Mouse (Mus musculus) CH12.LX (cell line): ENCODE measurements around the gene Slx1b. TPM values are rescaled to one million over a fixed set of nuclear protein-coding genes. Genes with fewer than 3 reads are reported as not detected.

ENCODE experiments used
- DNase-seq: peaks from one replicate; pipeline ENCODE4 v3.0.0-alpha.2; 2013; ENCODE audit errors: extremely low read depth
- H3K27ac ChIP-seq: 2 replicates; pipeline ENCODE4 v1.5.1; 2012; ENCODE audit warnings: low read depth, mild to moderate bottlenecking, control low read depth, moderate library complexity; ENCODE audit not compliant: insufficient read depth
- H3K27me3 ChIP-seq: replicated peaks from 2 replicates; pipeline ENCODE3; 2012; ENCODE audit warnings: inconsistent platforms
- H3K36me3 ChIP-seq, 2 experiments: replicated peaks in 1 of 2; 2 replicates each; pipeline versions ENCODE3 to v1.6.1; 2012; ENCODE audit warnings: inconsistent platforms in 1 of 2, low read length in 1 of 2, mild to moderate bottlenecking in 1 of 2, mixed read lengths in 1 of 2, moderate library complexity in 1 of 2; ENCODE audit not compliant: control insufficient read depth in 1 of 2, insufficient read depth in 1 of 2
- H3K4me1 ChIP-seq, 2 experiments: 2 replicates each; pipeline ENCODE4 v1.6.1; 2012; ENCODE audit warnings: inconsistent platforms in 1 of 2, moderate library complexity in 1 of 2; ENCODE audit not compliant: insufficient read depth in 2 of 2, control insufficient read depth in 1 of 2
- H3K4me2 ChIP-seq: 2 replicates; pipeline ENCODE4 v1.6.1; 2012; ENCODE audit warnings: low read depth, mild to moderate bottlenecking, control low read depth; ENCODE audit not compliant: poor library complexity, insufficient read depth, severe bottlenecking
- H3K4me3 ChIP-seq, 3 experiments: fragments of 150-350 bp in 1 of 3; sonication (generic) in 1 of 3; replicated peaks in 1 of 3; 2 replicates each; pipeline versions ENCODE3 to v1.5.1; 2011 to 2012; ENCODE audit warnings: low read depth in 2 of 3, low read length in 2 of 3, mild to moderate bottlenecking in 2 of 3, moderate library complexity in 2 of 3, control low read depth in 1 of 3, improper control_type of control experiment in 1 of 3, inconsistent platforms in 1 of 3, mixed read lengths in 1 of 3; ENCODE audit not compliant: poor library complexity in 1 of 3
- H3K79me2 ChIP-seq: replicated peaks from 2 replicates; pipeline ENCODE4 v1.6.1; 2012; ENCODE audit warnings: mild to moderate bottlenecking, moderate library complexity; ENCODE audit not compliant: control insufficient read depth, poor library complexity, insufficient read depth, severe bottlenecking; ENCODE audit errors: extremely low read depth
- H3K9ac ChIP-seq: 2 replicates; pipeline ENCODE4 v1.6.1; 2012; ENCODE audit warnings: low read depth, mild to moderate bottlenecking, control low read depth, moderate library complexity; ENCODE audit not compliant: insufficient read depth
- H3K9me3 ChIP-seq: replicated peaks from 2 replicates; pipeline ENCODE3; 2012; ENCODE audit warnings: low read length, inconsistent platforms, mixed read lengths
- BHLHE40 ChIP-seq: IDR thresholded peaks from 2 replicates; pipeline ENCODE4 v1.6.1; 2011; ENCODE audit warnings: mild to moderate bottlenecking, low read depth, low read length, improper control_type of control experiment
- CHD1 ChIP-seq: IDR thresholded peaks from 2 replicates; pipeline ENCODE4 v1.6.1; 2012; ENCODE audit warnings: low read depth, low read length, improper control_type of control experiment, inconsistent platforms
- CHD2 ChIP-seq: IDR thresholded peaks from 2 replicates; pipeline ENCODE4 v1.6.1; 2011; ENCODE audit warnings: low read length, improper control_type of control experiment
- CTCF ChIP-seq, 2 experiments: IDR thresholded peaks in 1 of 2; conservative IDR thresholded peaks in 1 of 2; 2 replicates each; pipeline ENCODE4 v1.5.1; 2011 to 2012; ENCODE audit warnings: low read depth in 2 of 2, low read length in 2 of 2, improper control_type of control experiment in 1 of 2, inconsistent platforms in 1 of 2, mild to moderate bottlenecking in 1 of 2, moderate library complexity in 1 of 2
- E2F4 ChIP-seq: IDR thresholded peaks from 2 replicates; pipeline ENCODE4 v1.6.1; 2011; ENCODE audit warnings: low read depth, low read length, improper control_type of control experiment; ENCODE audit not compliant: insufficient replicate concordance
- ELF1 ChIP-seq: IDR thresholded peaks from 2 replicates; pipeline ENCODE4 v1.6.1; 2014; ENCODE audit warnings: low read depth, mild to moderate bottlenecking, inconsistent platforms, low read length, improper control_type of control experiment
- EP300 ChIP-seq: IDR thresholded peaks from 2 replicates; pipeline ENCODE4 v1.6.1; 2011; ENCODE audit warnings: low read length, improper control_type of control experiment
- ETS1 ChIP-seq: conservative IDR thresholded peaks from 2 replicates; pipeline ENCODE4 v1.6.1; 2012; ENCODE audit warnings: low read depth, mild to moderate bottlenecking, inconsistent platforms, low read length, improper control_type of control experiment, moderate library complexity
- GABPA ChIP-seq: IDR thresholded peaks from 2 replicates; pipeline ENCODE4 v1.6.1; 2012; ENCODE audit warnings: low read depth, low read length, improper control_type of control experiment, inconsistent platforms; ENCODE audit not compliant: insufficient replicate concordance
- IRF4 ChIP-seq: IDR thresholded peaks from 2 replicates; pipeline ENCODE4 v1.6.1; 2014; ENCODE audit warnings: low read depth, mild to moderate bottlenecking, inconsistent platforms, low read length, improper control_type of control experiment
- JUN ChIP-seq: IDR thresholded peaks from 2 replicates; pipeline ENCODE4 v1.6.1; 2011; ENCODE audit warnings: low read depth, mild to moderate bottlenecking, low read length, improper control_type of control experiment, moderate library complexity; ENCODE audit not compliant: insufficient read depth
- JUND ChIP-seq: conservative IDR thresholded peaks from 2 replicates; pipeline ENCODE4 v1.6.1; 2011; ENCODE audit warnings: low read depth, low read length, improper control_type of control experiment
- MAFK ChIP-seq: IDR thresholded peaks from 2 replicates; pipeline ENCODE4 v1.6.1; 2011; ENCODE audit warnings: low read length, improper control_type of control experiment; ENCODE audit not compliant: insufficient replicate concordance
- MAX ChIP-seq: IDR thresholded peaks from 2 replicates; pipeline ENCODE4 v1.6.1; 2011; ENCODE audit warnings: low read length, improper control_type of control experiment
- MAZ ChIP-seq: IDR thresholded peaks from 2 replicates; pipeline ENCODE4 v1.6.1; 2012; ENCODE audit warnings: low read depth, mild to moderate bottlenecking, inconsistent platforms, low read length, improper control_type of control experiment, moderate library complexity
- MEF2A ChIP-seq: IDR thresholded peaks from 2 replicates; pipeline ENCODE4 v1.6.1; 2014; ENCODE audit warnings: low read depth, mild to moderate bottlenecking, inconsistent platforms, low read length, improper control_type of control experiment, borderline replicate concordance
- MXI1 ChIP-seq: IDR thresholded peaks from 2 replicates; pipeline ENCODE4 v1.6.1; 2011; ENCODE audit warnings: mild to moderate bottlenecking, low read depth, low read length, improper control_type of control experiment
- MYC ChIP-seq: IDR thresholded peaks from 2 replicates; pipeline ENCODE4 v1.6.1; 2011; ENCODE audit warnings: low read depth, mild to moderate bottlenecking, improper control_type of control experiment, low read length
- NELFE ChIP-seq: IDR thresholded peaks from 2 replicates; pipeline ENCODE4 v1.6.1; 2011; ENCODE audit warnings: low read depth, low read length, improper control_type of control experiment
- PAX5 ChIP-seq: IDR thresholded peaks from 2 replicates; pipeline ENCODE4 v1.6.1; 2012; ENCODE audit warnings: low read length, inconsistent platforms, mixed read lengths
- RAD21 ChIP-seq: IDR thresholded peaks from 2 replicates; pipeline ENCODE4 v1.6.1; 2011; ENCODE audit warnings: low read depth, mild to moderate bottlenecking, low read length, improper control_type of control experiment, moderate library complexity
- RCOR1 ChIP-seq: conservative IDR thresholded peaks from 2 replicates; pipeline ENCODE4 v1.6.1; 2012; ENCODE audit warnings: low read depth, mild to moderate bottlenecking, inconsistent platforms, low read length, improper control_type of control experiment
- SIN3A ChIP-seq: IDR thresholded peaks from 2 replicates; pipeline ENCODE4 v1.6.1; 2012; ENCODE audit warnings: low read length, improper control_type of control experiment, inconsistent platforms
- SMC3 ChIP-seq: IDR thresholded peaks from 2 replicates; pipeline ENCODE4 v1.6.1; 2011; ENCODE audit warnings: low read depth, low read length, improper control_type of control experiment
- TCF12 ChIP-seq: IDR thresholded peaks from 2 replicates; pipeline ENCODE4 v1.6.1; 2014; ENCODE audit warnings: low read depth, mild to moderate bottlenecking, inconsistent platforms, low read length, improper control_type of control experiment
- UBTF ChIP-seq: IDR thresholded peaks from 2 replicates; pipeline ENCODE4 v1.6.1; 2012; ENCODE audit warnings: low read depth, mild to moderate bottlenecking, inconsistent platforms, low read length, improper control_type of control experiment, moderate library complexity
- USF2 ChIP-seq: conservative IDR thresholded peaks from 2 replicates; pipeline ENCODE4 v1.6.1; 2011; ENCODE audit warnings: low read depth, low read length, improper control_type of control experiment
- ZC3H11A ChIP-seq: IDR thresholded peaks from 2 replicates; pipeline ENCODE4 v1.6.1; 2012; ENCODE audit warnings: low read depth, mild to moderate bottlenecking, inconsistent platforms, low read length, improper control_type of control experiment
- ZKSCAN1 ChIP-seq: IDR thresholded peaks from 2 replicates; pipeline ENCODE4 v1.6.1; 2012; ENCODE audit warnings: low read depth, inconsistent platforms, low read length, improper control_type of control experiment, borderline replicate concordance
- ZMIZ1 ChIP-seq: IDR thresholded peaks from 2 replicates; pipeline ENCODE4 v1.6.1; 2012; ENCODE audit warnings: low read depth, mild to moderate bottlenecking, inconsistent platforms, low read length, improper control_type of control experiment
- dilution Hi-C: fragments of 300-500 bp; cut with MboI; formaldehyde crosslinking; loops from 2 replicates; pipeline ENCODE4 v1.14.3; 2020; ENCODE audit warnings: low sequenced_read_pairs; ENCODE audit not compliant: extremely low pct_unique_long_range_greater_than_20kb, extremely low pct_ligation_motif_present
- in situ Hi-C: fragments of 300-500 bp; cut with MboI; formaldehyde crosslinking; loops from 3 replicates; pipeline ENCODE4 v1.14.3; 2019; ENCODE audit warnings: low sequenced_read_pairs, low pct_ligation_motif_present, low pct_unique_long_range_greater_than_20kb, mixed read lengths
- polyA plus RNA-seq: library from polyadenylated mRNA; unstranded; fragments of >175 nt; gene quantifications from 2 replicates; pipeline ENCODE4 v1.2.1, GENCODE M21; 2012; ENCODE audit warnings: low read depth; ENCODE audit not compliant: insufficient read length
- total RNA-seq, 2 experiments: library from RNA; depleted of rRNA; stranded (reverse); fragments of 300-350 nt in 1 of 2; fragments of >200 nt in 1 of 2; gene quantifications; 2 replicates each; pipeline ENCODE4 v1.2.3; 2012 to 2014

Gene Slx1b
- total and polyA plus RNA-seq, 3 experiments = 4.7 to 8.3 (median 5.6) TPM

DNA sequence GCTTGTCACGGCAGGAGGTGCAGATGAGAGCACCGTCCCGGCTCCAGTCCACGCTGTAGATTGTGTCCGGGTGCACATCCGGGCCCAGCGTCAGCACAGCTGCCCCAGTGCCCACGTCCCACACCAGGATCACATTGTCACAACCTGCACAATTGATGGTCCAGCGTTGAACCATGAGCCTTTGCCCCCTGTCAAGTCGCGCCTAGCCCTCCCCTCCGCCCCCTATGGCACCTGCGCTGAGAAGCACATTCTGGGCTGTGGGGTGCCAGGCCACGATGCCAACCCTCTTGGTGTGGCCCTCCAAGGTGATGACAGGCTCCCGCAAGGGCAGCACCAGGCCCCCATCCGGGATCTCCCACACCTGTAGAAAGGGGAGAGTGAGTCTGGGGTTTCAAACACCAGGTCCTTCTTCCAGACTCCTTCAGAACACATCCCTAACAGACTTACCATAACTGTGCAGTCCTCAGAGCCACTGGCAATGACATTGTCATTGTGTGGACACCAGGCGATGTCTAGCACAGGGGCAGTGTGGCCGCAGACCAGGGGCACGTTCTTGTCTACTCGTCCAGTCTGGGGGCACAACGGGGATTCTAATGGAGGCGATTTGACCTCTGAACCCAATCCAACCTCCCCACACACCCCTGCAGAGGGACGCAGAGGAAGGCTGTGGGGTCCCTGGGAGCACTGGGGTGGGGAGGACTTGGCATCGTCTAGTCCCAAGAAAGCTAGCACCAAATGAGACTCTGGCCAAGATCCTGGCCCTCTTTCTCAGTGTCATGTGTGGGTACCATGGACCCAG is 6.2 kb upstream of the Slx1b start:
- TF ChIP-seq MAZ = no peak
- no peak for TF ChIP-seq UBTF
- TF ChIP-seq ELF1 = no peak
- TF ChIP-seq EP300 = no peak
- TF ChIP-seq MAFK = no peak
- no peak for TF ChIP-seq SIN3A
- TF ChIP-seq GABPA = no peak
- no peak for TF ChIP-seq MEF2A
- TF ChIP-seq IRF4 = no peak
- TF ChIP-seq MXI1 = no peak

DNA sequence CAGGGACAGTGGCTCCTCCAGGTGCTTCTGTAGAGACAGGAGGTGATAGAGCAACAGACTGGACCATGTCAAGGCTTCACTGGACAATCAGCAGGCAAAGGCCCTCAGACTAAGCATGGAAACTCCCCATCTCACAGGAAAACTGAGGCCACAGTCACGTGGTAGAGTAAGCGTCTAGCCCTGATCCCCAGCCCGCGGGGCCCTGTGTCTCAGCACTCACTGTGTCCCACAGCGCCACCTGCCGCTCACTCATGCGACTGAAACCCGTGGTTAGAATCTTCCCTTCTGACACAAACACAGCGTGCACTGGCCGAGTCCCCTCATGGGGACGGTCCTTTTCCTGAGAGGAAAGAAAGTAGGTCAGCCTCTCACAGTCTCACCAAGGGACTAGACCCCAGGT is 5.5 kb upstream of the Slx1b start:
- Histone ChIP-seq H3K27me3 (no peaks in the 10 kb centered on the region), H3K4me3 (peak overlapping the region; percentile 85 to 86 (median 85)), H3K9me3 (no peaks in the 10 kb centered on the region), H3K79me2 (peaks cover 50% of the 10 kb centered on the region), H3K4me2 (peak overlapping the region; percentile 92), H3K36me3 (peaks cover 46 to 59% of the 10 kb centered on the region in 2 experiments), H3K27ac (peak overlapping the region; percentile 95), H3K9ac (peak overlapping the region; percentile 76; the same call in 1 of the 2 replicates), H3K4me1 (peaks cover 30 to 65% of the 10 kb centered on the region in 2 experiments)
- DNase-seq = peak; percentile 96
- dilution Hi-C loops (no loop called here), in situ Hi-C loops (loop anchor here (5.0 to 10.0 kb wide), 5 partner anchors 81 to 1224 kb away; partner anchors contain the start of genes Mvp, Pagr1a, Pagr1b and Tbx6)
- TF ChIP-seq RCOR1 (no peak), JUND (no peak), RAD21 (peak; percentile 53), GABPA (no peak), MYC (peak; percentile 92), MEF2A (no peak), ETS1 (no peak), USF2 (peak; percentile 88), TCF12 (peak; percentile 42), E2F4 (no peak), ZMIZ1 (no peak), UBTF (no peak), SMC3 (peak; percentile 61), MAFK (no peak), BHLHE40 (peak; percentile 75), ZC3H11A (no peak), CHD2 (no peak), CTCF (conservative IDR thresholded peaks at IDR 0.05 in 1 of 2, IDR thresholded peaks at IDR 0.05 in 1 of 2; ENCODE audit: low read depth in 2 of 2, low read length in 2 of 2) (peak; percentile 66 to 87), JUN (no peak), ZKSCAN1 (no peak), PAX5 (no peak), MAX (peak; percentile 96), NELFE (0 out of 2 replicates have a peak, but pooled peaks have one; percentile 15), CHD1 (no peak)

More for the DNA sequence above, 6.2 kb upstream of the Slx1b start:
- Histone ChIP-seq H3K9ac (peak overlapping the region; percentile 76), H3K27ac (peak overlapping the region; percentile 95), H3K9me3 (no peaks in the 10 kb centered on the region), H3K79me2 (peaks cover 43% of the 10 kb centered on the region), H3K36me3 (peaks cover 45 to 58% of the 10 kb centered on the region in 2 experiments), H3K4me3 (peak overlapping the region; percentile 85 to 86 (median 85)), H3K4me1 (peaks cover 31 to 66% of the 10 kb centered on the region in 2 experiments), H3K27me3 (no peaks in the 10 kb centered on the region), H3K4me2 (peak overlapping the region; percentile 92)
- dilution Hi-C loops (no loop called here), in situ Hi-C loops (loop anchor here (5.0 to 10.0 kb wide), 5 partner anchors 81 to 1223 kb away; partner anchors contain the start of genes Mvp, Pagr1a, Pagr1b and Tbx6)
- no peak for DNase-seq
